Mouse (Mus musculus) spleen, adult 12 weeks (tissue): ENCODE results near the gene Tcf15.

Experiments
- DNase-seq: peaks from one replicate; pipeline ENCODE4 v3.0.0; 2022; ENCODE audit warnings: low spot score

The Tcf15 gene

DNA sequence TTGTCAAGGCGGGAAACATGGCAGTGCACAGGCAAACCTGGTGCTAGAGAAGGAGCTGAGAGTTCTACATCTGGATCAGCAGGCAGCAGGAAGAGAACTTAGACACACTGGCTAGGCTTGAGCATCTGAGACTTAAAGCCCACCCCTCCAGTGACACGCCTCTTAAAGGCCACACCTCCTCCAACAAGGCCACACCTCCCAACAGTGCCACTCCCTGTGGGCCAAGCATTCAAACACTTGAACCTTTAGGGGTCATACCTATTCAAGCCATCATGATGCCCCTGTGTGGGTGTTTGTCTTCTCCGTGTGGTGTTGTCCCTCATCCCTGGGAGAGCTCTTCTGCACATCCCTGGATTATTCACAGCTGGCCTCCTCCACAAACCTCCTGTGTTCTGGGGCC, 31.5 kb downstream of the Tcf15 start:
- DNase-seq = no peak

DNA sequence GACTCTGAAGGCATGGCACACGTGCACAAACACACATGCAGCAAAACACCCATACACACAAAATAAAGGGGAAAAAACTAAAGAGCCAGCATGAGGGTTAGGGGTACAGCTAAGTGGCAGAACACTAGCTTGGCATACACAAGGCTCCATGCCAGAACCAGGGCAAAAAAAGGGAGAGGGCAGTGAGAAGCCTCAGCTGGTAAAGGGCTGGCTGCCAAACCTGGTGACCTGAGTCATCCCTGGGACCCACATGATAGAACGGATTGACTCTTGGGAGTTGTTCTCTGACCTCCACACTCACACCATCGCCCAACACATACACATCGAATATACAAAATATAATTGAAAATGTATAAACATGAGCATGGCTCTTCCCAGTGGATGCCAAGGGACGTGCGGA, 33.3 kb downstream of the Tcf15 start:
- no peak for DNase-seq

DNA sequence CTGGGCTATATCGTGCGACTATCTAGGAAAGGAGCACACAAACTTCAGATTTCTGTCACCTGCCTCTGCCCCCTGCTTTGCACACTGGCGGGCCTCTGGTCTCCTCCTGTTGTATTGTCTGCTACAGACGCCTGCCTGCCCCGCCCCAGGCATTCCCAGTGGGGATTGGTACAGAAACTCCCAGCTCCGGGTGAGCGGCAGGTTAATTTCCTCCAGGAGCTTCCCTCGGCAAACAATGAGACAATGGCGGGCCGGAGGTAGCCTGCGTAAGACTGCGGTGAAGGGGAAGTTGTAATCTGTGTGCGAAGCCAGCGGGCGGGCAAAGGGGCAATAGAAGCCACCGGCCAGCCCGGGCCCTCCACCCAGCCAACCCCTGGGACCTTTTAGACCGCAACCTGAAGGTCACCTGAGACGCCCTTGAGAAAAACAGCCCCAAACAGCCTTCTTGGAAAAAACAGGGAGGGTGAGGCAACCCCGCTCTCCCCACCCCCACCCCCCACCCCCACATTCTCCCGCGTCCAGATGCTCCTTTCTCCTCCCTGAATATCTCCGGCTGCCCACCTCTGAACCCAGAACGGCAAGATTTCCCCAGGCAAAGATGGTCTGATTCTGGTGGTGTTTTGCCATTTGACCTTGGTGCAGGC, 33.9 kb downstream of the Tcf15 start:
- DNase-seq = no peak

DNA sequence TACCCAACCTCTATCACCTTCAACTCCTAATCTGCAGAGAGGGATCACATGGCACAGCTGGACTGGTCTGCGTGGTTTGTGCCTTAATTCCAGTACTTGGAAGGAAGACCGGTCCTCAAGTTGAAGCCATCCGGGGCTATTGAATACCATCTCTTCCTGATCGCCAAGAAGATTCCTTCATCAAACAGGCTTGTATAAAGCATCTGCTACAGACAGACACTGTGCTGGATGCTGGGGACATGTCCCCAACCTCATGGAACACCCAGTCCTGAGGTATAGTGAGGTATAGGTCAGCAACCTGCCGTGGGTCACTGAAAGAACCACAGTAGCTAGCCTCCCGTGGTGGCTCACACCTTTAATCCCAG, 34.4 kb downstream of the Tcf15 start:
- no peak for DNase-seq

DNA sequence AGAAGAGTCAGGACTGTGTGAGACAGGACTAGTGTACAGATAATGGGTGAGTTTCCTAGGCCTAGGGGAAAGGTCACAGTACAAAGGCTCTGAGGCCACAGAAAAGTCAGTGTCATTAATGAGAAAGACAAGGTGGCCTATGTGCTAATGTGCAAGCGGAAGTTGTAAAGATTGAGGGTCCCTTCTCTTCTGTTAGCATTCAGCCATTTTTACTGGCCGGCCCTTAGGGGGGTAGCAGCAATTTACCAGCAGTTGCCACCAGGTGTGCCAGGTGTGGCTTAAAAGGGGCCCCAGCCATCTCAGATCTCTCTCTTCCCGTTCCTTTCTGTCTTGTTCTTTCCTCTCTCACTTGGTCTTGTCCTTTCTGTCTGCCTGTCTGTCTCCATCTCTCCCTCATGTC, 35.0 kb downstream of the Tcf15 start:
- DNase-seq = no peak

- DNase-seq = no peak
Observed at GRCm38 (mm10) chr2:152179301-152179700, 35.9 kb downstream of the Tcf15 start.

GRCm38 (mm10) chr2:152180323-152180722, 37.0 kb downstream of the Tcf15 start:
- no peak for DNase-seq

DNA sequence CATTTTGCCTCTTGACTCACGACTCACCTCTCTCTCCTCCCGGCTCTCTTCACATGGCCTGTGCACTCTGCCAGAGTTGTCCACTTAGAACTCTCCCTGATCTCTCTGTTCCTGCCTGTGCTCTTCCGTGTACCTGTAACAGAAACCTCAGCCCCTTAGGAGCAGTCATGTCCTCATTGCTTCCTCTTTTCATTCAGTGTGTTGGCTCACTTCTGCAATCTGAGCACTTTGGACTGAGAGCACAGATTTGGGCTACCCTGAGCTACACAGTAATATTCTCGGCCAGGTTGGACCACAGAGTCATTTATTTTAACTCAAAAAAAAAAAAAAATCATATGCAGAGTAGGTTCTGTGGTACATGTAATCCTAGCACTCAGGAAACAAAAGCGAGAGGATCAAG, 43.8 kb downstream of the Tcf15 start:
- no peak for DNase-seq

GRCm38 (mm10) chr2:152189213-152189612, 45.9 kb downstream of the Tcf15 start:
- no peak for DNase-seq

GRCm38 (mm10) chr2:152189640-152190039, 46.3 kb downstream of the Tcf15 start:
- no peak for DNase-seq

GRCm38 (mm10) chr2:152190161-152190560, 46.8 kb downstream of the Tcf15 start:
- DNase-seq = no peak

DNA sequence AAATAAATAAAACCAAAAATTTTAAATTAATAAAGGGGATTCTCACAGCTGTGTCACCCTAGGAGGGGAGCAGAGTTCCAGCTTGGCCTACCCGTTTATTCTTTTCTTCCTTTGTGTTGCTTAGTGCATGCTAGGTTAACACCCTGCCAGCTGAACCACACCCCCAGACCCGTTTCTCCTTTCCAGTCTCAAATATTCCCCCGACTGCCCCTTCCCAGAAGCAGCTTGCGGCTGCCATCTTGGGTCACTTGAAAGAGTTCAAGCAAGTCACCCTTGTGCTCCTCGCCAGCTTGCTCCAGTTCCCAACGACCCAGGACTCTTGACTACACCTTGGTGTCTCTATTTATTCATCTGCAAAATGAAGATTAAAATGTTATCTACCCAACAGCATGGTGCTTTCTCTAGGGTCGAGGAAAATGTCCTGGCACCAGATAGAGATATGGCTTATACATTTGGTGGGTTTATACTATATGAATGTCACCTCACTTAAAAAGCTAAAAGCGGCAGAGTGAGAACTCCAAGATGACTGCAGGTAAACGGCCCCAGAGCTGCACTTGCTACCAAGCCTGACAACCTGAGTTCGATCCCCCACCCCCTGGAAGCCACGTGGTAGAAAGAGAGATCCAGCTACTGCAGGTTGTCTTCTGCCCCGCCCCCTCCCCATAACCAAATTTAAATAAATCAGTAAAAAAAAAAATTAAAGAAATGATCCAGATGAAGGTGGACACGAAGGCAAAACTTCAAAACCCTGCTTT, 49.4 kb downstream of the Tcf15 start:
- no peak for DNase-seq

GRCm38 (mm10) chr2:152193346-152193710, 50.0 kb downstream of the Tcf15 start:
- no peak for DNase-seq

GRCm38 (mm10) chr2:152194586-152194985, 51.2 kb downstream of the Tcf15 start:
- no peak for DNase-seq

DNA sequence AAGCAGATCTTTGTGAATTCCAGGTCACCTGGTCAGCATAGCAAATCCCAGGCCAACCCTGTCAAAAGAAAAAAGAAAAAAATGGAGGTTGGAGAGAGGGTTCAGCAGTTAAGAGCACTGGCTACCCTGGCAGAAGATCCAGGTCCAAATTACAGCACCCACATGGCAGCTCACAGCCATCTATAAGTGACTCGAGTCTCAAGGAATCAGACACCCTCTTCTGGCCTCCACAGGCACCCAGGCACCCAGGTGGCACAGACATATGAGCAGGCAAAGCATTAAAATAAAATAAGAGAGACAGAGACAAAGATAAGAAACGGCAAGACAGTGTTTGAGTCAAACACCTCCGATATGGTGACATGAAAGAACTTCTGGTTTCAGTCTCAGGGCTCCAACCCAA, 53.5 kb downstream of the Tcf15 start:
- DNase-seq = no peak

- peak; percentile 19 for DNase-seq
Observed at GRCm38 (mm10) chr2:152197301-152197712, 53.9 kb downstream of the Tcf15 start.
